Mouse (Mus musculus): ENCODE results near the gene Dnajb7.

Dnajb7 gene

DNA sequence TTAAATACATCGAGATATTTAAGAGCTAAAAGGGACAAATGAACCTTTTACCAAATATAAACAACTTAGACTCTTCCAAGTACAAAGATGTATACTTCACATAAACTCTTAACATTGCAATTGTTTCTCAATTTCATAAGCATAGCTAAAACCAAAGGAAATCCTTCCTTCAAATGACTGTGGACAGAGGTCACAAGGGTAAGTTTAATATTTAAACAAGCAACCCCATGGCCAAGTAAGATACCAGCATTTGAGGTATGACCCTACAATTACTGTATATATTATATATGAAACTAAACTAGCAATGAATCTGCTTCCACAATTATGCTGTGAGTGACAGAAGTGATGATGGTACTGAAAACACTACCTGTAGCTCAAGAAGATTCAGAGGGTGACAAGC lies 43.8 kb downstream of the Dnajb7 start:
- no peak for DNase-seq

DNA sequence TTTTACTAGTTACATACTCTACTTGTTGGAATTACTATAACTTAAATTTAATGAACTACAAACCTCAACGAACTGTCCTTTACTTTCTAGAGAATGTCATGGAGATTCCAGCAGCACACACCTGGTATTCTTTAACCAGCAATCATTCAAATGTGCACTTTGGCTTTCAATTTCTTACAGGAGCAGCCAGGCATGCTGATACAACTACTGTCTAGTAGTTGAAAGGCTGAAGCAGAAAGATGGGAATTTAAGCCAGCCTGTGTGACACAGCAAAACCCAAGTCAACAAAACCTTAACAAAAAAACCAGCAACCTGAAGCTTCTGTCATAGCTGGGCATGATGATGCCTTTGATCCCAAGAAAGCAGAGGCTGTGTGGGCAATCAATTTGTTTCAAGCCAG lies 45.6 kb downstream of the Dnajb7 start:
- DNase-seq: no peak

DNA sequence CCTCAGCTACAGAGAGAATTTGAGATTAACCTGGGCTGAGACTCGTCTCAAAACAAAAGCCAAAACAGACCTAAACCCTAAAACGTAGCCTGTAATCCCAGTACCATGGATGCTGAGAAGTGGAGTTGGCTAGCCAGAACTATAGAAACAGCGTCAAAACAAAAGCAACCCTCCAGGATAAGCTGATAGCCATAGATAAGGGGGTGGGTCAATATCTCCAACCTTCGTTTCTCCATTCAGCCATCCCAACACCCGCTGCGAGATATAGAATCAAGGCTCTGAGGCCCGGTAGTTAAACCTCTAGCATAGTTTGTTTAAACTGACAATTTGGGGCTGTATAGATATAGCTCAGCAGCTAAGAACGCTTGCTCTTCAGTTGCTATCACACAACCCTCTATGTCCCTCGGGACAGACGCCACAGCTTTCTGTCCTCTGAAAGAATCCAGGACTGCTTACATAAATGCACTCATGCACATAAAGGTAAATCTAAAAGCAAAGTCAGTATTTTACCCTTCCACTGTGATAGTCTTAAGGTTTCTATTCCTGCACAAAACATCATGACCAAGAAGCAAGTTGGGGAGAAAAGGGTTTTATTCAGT lies 46.6 kb downstream of the Dnajb7 start:
- DNase-seq: peak; percentile 36

DNA sequence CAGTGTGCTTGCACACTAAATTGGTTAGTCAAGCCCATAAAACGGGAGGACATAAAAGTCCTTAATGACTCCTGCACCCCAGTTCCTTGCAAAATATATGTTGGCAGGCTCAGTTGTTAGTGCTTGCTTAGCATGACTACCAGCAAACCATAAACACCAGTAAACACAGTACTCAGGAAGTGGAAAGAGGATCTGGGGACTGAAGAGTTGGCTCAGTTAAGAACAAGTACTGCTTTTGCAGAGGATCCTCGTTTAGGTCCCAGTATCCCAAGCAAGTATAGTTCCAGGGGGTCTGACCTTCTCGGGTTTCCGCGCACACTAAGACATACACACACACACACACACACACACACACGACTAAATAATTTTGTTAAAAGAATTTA lies 47.1 kb downstream of the Dnajb7 start:
- no peak for DNase-seq

DNA sequence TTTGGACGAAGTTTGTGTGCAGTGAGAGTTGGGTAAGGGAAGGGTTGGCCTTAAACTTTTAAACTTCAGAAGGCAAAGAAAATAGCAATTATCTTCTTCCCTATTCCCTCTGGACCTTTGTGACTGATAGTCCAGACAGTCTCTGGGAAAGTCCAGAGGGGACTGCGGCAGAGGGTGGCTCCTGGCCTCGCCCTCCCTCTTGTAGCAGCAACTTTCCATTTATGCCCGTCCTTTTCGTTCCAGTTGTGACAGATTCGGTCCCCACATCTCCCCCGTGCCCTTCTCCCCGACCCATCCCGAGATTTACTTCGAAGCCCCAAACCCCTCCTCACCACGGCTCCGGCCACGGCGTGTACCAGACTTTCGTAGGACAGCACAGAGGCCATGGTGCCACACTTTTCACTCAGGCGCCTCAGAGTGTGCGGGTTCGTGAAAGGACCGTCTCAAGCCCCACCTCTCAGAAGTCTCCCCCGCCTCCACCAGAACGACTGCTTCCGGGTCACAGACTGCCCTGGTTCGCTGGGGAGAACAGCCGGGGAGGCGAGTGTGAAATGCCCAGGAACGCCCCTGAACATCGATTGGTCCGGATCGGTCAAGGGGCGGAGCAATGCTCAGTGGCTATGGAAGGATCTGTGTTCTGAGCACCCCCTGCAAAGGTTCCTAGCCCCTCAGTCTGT lies 47.6 kb downstream of the Dnajb7 start, which contains the start of gene Slc25a17:
Gene Slc25a17, minus strand, starts transcription at position 468 of the 677 bp plus-strand sequence.
- DNase-seq: peak; percentile 95

DNA sequence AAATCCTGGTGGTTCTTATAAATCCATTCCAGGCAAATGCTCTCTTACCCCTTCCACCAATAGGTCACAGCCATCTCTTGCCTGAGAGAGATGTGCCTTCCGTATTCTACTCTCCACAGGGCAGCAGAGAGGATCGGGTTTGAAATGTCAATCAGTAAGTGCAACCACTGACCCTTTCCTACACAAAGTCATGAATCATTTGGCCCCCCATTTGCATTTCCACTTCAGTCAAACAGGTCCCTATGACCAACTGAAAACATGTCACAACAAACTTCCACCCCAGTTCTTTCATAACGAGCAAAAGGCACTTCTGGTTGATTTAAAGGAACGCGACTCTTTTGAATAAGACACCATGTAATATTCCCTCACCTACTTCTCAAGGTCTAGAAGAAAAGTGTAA lies 48.7 kb downstream of the Dnajb7 start:
- DNase-seq: no peak

DNA sequence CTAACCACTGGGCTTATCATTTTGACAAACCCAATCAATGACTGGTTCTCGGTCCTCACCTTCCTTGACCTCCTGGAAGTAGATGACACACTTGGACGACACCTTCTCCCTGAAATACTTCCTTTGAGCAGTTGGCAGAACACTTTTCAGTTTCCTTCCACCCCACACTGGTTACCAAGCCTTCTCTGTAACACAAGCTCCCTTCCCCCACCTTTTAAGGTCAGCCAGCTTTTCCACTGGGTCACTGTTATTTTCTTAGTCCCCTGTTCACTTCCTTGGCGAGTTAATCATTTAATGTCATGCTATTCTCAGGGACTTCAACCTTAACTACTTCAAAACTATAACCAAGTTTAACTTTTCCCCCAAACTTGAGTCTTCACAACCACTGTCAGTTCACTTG lies 49.2 kb downstream of the Dnajb7 start:
- DNase-seq: no peak

DNA sequence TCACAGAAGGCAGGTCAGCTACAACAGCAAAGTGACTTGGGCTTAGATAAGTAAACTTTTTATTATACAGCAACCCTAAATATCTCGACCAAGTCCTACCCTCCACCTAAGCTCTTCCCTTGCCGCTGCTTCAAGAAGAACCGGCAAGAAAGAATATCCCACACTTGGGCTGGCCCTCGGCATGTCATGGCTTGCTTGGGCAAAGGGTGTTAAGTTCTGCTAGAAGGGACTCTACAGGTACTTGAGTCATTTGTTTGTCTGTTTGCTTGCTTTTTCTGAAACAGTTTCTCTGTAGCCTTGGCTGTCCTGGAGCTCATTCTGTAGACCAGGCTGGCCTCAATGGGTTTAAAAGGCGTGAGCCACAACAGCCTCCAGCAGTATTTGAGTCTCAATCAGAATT lies 51.2 kb downstream of the Dnajb7 start:
- no peak for DNase-seq

Data from liver (tissue).